ENCODE assay signal across 25 mouse cellular contexts in the genomic region with DNA sequence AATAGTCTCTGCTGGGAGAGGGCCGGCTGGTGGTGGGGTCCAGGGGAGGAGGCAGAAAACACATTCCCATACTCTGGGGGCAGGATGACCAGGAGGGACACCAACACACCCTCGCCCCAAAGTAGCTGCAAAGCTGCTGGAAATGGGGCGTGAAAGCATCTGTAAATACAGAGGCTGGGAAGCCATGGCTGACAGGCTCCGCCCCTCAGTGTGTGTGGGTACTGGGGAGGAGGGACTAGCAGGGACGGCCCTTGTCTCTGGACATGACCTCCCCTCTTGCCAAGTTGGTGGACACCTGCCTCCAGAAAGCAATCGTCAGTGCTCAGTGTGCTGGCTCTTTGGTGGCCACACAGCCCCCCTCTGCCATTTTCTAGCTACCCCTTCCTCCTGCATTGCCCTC. TPM values are rescaled to one million over a fixed set of nuclear protein-coding genes. Genes with fewer than 3 reads are reported as not detected.
DNase-seq lines count a peak whose midpoint lies in the region; ATAC-seq lines count a peak whose summit lies in the region.
"Had no signal": no experiment of that assay in that cellular context is flagged by ENCODE, and none has a peak within 500 bp of the region (broad histone marks: within the 10 kb centered on the region; RNA-seq: fewer than 3 reads in every experiment).

No protein-coding gene starts in this region.

- 75% methylated on average over 6 of the region's 6 CpGs for WGBS in forebrain, embryonic 11.5 days
- WGBS in forebrain, embryonic 12.5 days: 71% methylated on average over 6 of the region's 6 CpGs
- 56% methylated on average over 6 of the region's 6 CpGs for WGBS in intestine, embryonic 14.5 days
- 60% methylated on average over 6 of the region's 6 CpGs for WGBS in intestine, embryonic 15.5 days
- 67% methylated on average over 6 of the region's 6 CpGs for WGBS in hindbrain, embryonic 16.5 days

- ATAC-seq in forebrain, embryonic 11.5 days (replicated peaks; ENCODE audit: low FRiP score): no peak
- ATAC-seq in forebrain, embryonic 12.5 days (ENCODE audit: low FRiP score): no peak
- no peak for ATAC-seq in intestine, embryonic 14.5 days (replicated peaks; ENCODE audit: low FRiP score, low TSS enrichment, low read depth)
- ATAC-seq in intestine, embryonic 15.5 days: no peak
- ATAC-seq in hindbrain, embryonic 16.5 days: no peak
- ATAC-seq: CD4-positive, CD25-positive, alpha-beta regulatory T cell, adult 4 months; forebrain, embryonic 14.5 days; hindbrain, postnatal 0 days; intestine, embryonic 16.5 days had no signal

- peak; percentile 21 for DNase-seq in forebrain, embryonic 11.5 days (ENCODE audit: low spot score)
- peak; percentile 38 for DNase-seq in intestine, embryonic 14.5 days (ENCODE audit: low spot score)
- DNase-seq in testis, postnatal 10 days (ENCODE audit: low spot score): peak; percentile 35
- no peak for DNase-seq in testis, postnatal 14 days (ENCODE audit: low spot score)
- DNase-seq: adrenal gland, adult 8-10 months; B cell, adult 2 months; cerebellum, adult 11 months; cerebellum, adult 8-10 months; cerebellum, postnatal 14 days; gastrocnemius, adult 2 months; gastrocnemius, postnatal 25 days; heart, postnatal 4 days had no signal

- H3K36me3 ChIP-seq in forebrain, embryonic 11.5 days (ENCODE audit: control insufficient read depth, insufficient read depth, low read length): no peaks in the 10 kb centered on the region
- no peaks in the 10 kb centered on the region for H3K36me3 ChIP-seq in forebrain, embryonic 12.5 days (replicated peaks)
- no peaks in the 10 kb centered on the region for H3K36me3 ChIP-seq in intestine, embryonic 14.5 days (ENCODE audit: control insufficient read depth, insufficient read depth, low read length)
- no peaks in the 10 kb centered on the region for H3K36me3 ChIP-seq in intestine, embryonic 15.5 days
- H3K36me3 ChIP-seq in hindbrain, embryonic 16.5 days (ENCODE audit: control insufficient read depth, insufficient read depth, low read length): no peaks in the 10 kb centered on the region
- H3K36me3 ChIP-seq: embryonic facial prominence, embryonic 13.5 days; G1E; heart, embryonic 12.5 days; hindbrain, embryonic 12.5 days had no signal

- H3K9me3 ChIP-seq in forebrain, embryonic 11.5 days (ENCODE audit: control insufficient read depth, low read length): no peaks in the 10 kb centered on the region
- no peaks in the 10 kb centered on the region for H3K9me3 ChIP-seq in forebrain, embryonic 12.5 days
- H3K9me3 ChIP-seq in intestine, embryonic 14.5 days (ENCODE audit: control insufficient read depth, low read length): no peaks in the 10 kb centered on the region
- H3K9me3 ChIP-seq in intestine, embryonic 15.5 days: no peaks in the 10 kb centered on the region
- no peaks in the 10 kb centered on the region for H3K9me3 ChIP-seq in hindbrain, embryonic 16.5 days (ENCODE audit: control insufficient read depth, low read length)
- H3K9me3 ChIP-seq: embryonic facial prominence, embryonic 13.5 days; heart, embryonic 12.5 days; hindbrain, embryonic 12.5 days had no signal

- no peak overlapping the region for H3K9ac ChIP-seq in forebrain, embryonic 11.5 days (ENCODE audit: low read length)
- no peak overlapping the region for H3K9ac ChIP-seq in forebrain, embryonic 12.5 days
- no peak overlapping the region for H3K9ac ChIP-seq in intestine, embryonic 14.5 days (ENCODE audit: low read length)
- H3K9ac ChIP-seq in intestine, embryonic 15.5 days: no peak overlapping the region
- H3K9ac ChIP-seq in hindbrain, embryonic 16.5 days (ENCODE audit: low read depth, low read length): no peak overlapping the region
- H3K9ac ChIP-seq: embryonic facial prominence, embryonic 13.5 days; heart, embryonic 12.5 days; hindbrain, embryonic 12.5 days had no signal

- H3K4me3 ChIP-seq in forebrain, embryonic 11.5 days (ENCODE audit: low read depth, low read length): no peak overlapping the region
- H3K4me3 ChIP-seq in forebrain, embryonic 12.5 days (replicated peaks): no peak overlapping the region
- H3K4me3 ChIP-seq in intestine, embryonic 14.5 days (ENCODE audit: low read depth, low read length): no peak overlapping the region
- H3K4me3 ChIP-seq in intestine, embryonic 15.5 days (replicated peaks): no peak overlapping the region
- no peak overlapping the region for H3K4me3 ChIP-seq in hindbrain, embryonic 16.5 days (ENCODE audit: low read length)
- H3K4me3 ChIP-seq: embryonic facial prominence, embryonic 13.5 days; gastrocnemius, adult 2 months; heart, embryonic 12.5 days; hindbrain, embryonic 12.5 days had no signal

- no peaks in the 10 kb centered on the region for H3K4me1 ChIP-seq in forebrain, embryonic 11.5 days (replicated peaks; ENCODE audit: control insufficient read depth, insufficient read depth, low read length)
- peaks cover 8% of the 10 kb centered on the region; the same call in 1 of the 2 replicates for H3K4me1 ChIP-seq in forebrain, embryonic 12.5 days
- H3K4me1 ChIP-seq in intestine, embryonic 14.5 days (replicated peaks; ENCODE audit: control insufficient read depth, insufficient read depth, low read length): no peaks in the 10 kb centered on the region
- no peaks in the 10 kb centered on the region for H3K4me1 ChIP-seq in intestine, embryonic 15.5 days (replicated peaks)
- 0 out of 2 replicates have a peak, but pooled peaks cover 2% of the 10 kb centered on the region for H3K4me1 ChIP-seq in hindbrain, embryonic 16.5 days (ENCODE audit: control insufficient read depth, insufficient read depth, low read depth, low read length)

- H3K27me3 ChIP-seq in forebrain, embryonic 11.5 days (ENCODE audit: control insufficient read depth, insufficient read depth, low read length): no peaks in the 10 kb centered on the region
- peaks cover 12% of the 10 kb centered on the region for H3K27me3 ChIP-seq in forebrain, embryonic 12.5 days
- no peaks in the 10 kb centered on the region for H3K27me3 ChIP-seq in intestine, embryonic 14.5 days (replicated peaks; ENCODE audit: control insufficient read depth, insufficient read depth, low read length)
- no peaks in the 10 kb centered on the region for H3K27me3 ChIP-seq in intestine, embryonic 15.5 days (replicated peaks)
- H3K27me3 ChIP-seq in hindbrain, embryonic 16.5 days (replicated peaks; ENCODE audit: control insufficient read depth, insufficient read depth, low read length): no peaks in the 10 kb centered on the region; the same call in 1 of the 2 replicates
- H3K27me3 ChIP-seq: hindbrain, embryonic 12.5 days had no signal

- no peak overlapping the region for H3K4me2 ChIP-seq in forebrain, embryonic 11.5 days (ENCODE audit: low read depth, low read length, severe bottlenecking)
- no peak overlapping the region for H3K4me2 ChIP-seq in forebrain, embryonic 12.5 days
- H3K4me2 ChIP-seq in intestine, embryonic 14.5 days (ENCODE audit: low read length): no peak overlapping the region
- H3K4me2 ChIP-seq in intestine, embryonic 15.5 days (replicated peaks): no peak overlapping the region
- no peak overlapping the region for H3K4me2 ChIP-seq in hindbrain, embryonic 16.5 days (ENCODE audit: low read length)
- H3K4me2 ChIP-seq: embryonic facial prominence, embryonic 13.5 days; heart, embryonic 12.5 days; hindbrain, embryonic 12.5 days had no signal

- H3K27ac ChIP-seq in forebrain, embryonic 11.5 days (ENCODE audit: low read depth, low read length): no peak overlapping the region
- no peak overlapping the region for H3K27ac ChIP-seq in forebrain, embryonic 12.5 days
- no peak overlapping the region for H3K27ac ChIP-seq in intestine, embryonic 14.5 days (ENCODE audit: low read depth)
- H3K27ac ChIP-seq in intestine, embryonic 15.5 days: no peak overlapping the region
- H3K27ac ChIP-seq in hindbrain, embryonic 16.5 days (ENCODE audit: low read depth, low read length): no peak overlapping the region
- H3K27ac ChIP-seq: embryonic facial prominence, embryonic 13.5 days; gastrocnemius, adult 2 months; hindbrain, embryonic 12.5 days; hindbrain, postnatal 0 days had no signal

RNA-seq across cellular contexts. Expression of gene Actrt2, which starts 34.5 kb away (rescaled TPM):
- polyA plus RNA-seq in forebrain, embryonic 11.5 days (2014; fragmentation: Nextera tagmentation; extraction: Ambion mirVana): not detected in 2 replicates
- not detected in 2 replicates for polyA plus RNA-seq in forebrain, embryonic 12.5 days (2016; fragmentation: Nextera tagmentation; extraction: Ambion mirVana)
- polyA plus RNA-seq in intestine, embryonic 14.5 days (2014; fragmentation: Nextera tagmentation; extraction: Ambion mirVana): not detected in 2 replicates
- polyA plus RNA-seq in intestine, embryonic 15.5 days (2015; fragmentation: Nextera tagmentation; extraction: Ambion mirVana): not detected in 2 replicates
- polyA plus RNA-seq in hindbrain, embryonic 16.5 days (2015; fragmentation: Nextera tagmentation; extraction: Ambion mirVana): not detected in 2 replicates
- polyA plus RNA-seq: brain, embryonic 14.5 days; CD4-positive, CD25-positive, alpha-beta regulatory T cell, adult 4 months; embryonic facial prominence, embryonic 13.5 days; forebrain, embryonic 14.5 days; G1E; heart, embryonic 12.5 days; heart, embryonic 16.5 days; hindbrain, embryonic 12.5 days; hindbrain, postnatal 0 days; intestine, embryonic 16.5 days had no signal
